In genomic region chr11:74637486-74637885, GRCm38 (mm10) we compare ENCODE assay signal across 8 mouse cellular contexts. TPM values are rescaled to one million over a fixed set of nuclear protein-coding genes. Genes with fewer than 3 reads are reported as not detected.
DNase-seq lines count a peak whose midpoint lies in the region; ATAC-seq and TF ChIP-seq lines count a peak whose summit lies in the region.

No protein-coding gene starts in this region.

- H3K36me3 ChIP-seq in forebrain, embryonic 10.5 days (replicated peaks), result no peaks in the 10 kb centered on the region
- H3K36me3 ChIP-seq in limb, embryonic 11.5 days (ENCODE audit: control insufficient read depth, insufficient read depth, low read length), result no peaks in the 10 kb centered on the region
- no peaks in the 10 kb centered on the region for H3K36me3 ChIP-seq in neural tube, embryonic 14.5 days (ENCODE audit: control insufficient read depth, insufficient read depth, low read length)

- no peak for TF ChIP-seq POLR2A in lung, adult 2 months (IDR thresholded peaks at IDR 0.05; ENCODE audit: borderline replicate concordance, extremely low read depth, low read depth, low read length)

- peak overlapping the region; percentile 94 for H3K4me2 ChIP-seq in limb, embryonic 11.5 days (ENCODE audit: low read depth, severe bottlenecking)
- H3K4me2 ChIP-seq in neural tube, embryonic 14.5 days (ENCODE audit: low read depth, low read length), result peak overlapping the region; percentile 84

- H3K9ac ChIP-seq in limb, embryonic 11.5 days (ENCODE audit: low read length), result peak overlapping the region; percentile 86; the same call in 1 of the 2 replicates
- H3K9ac ChIP-seq in neural tube, embryonic 14.5 days (replicated peaks; ENCODE audit: low read depth, low read length), result peak overlapping the region; percentile 82

- peaks cover 5% of the 10 kb centered on the region for H3K4me1 ChIP-seq in lung, adult 2 months (ENCODE audit: control insufficient read depth, insufficient read depth, low read length)
- H3K4me1 ChIP-seq in forebrain, embryonic 10.5 days, result peaks cover 23% of the 10 kb centered on the region
- peaks cover 6% of the 10 kb centered on the region; the same call in 1 of the 2 replicates for H3K4me1 ChIP-seq in limb, embryonic 11.5 days (ENCODE audit: control insufficient read depth, insufficient read depth, low read length)
- H3K4me1 ChIP-seq in neural tube, embryonic 14.5 days (ENCODE audit: control insufficient read depth, insufficient read depth, low read length), result peaks cover 9% of the 10 kb centered on the region

- no peak for TF ChIP-seq CTCF in lung, adult 2 months (IDR thresholded peaks at IDR 0.05; ENCODE audit: insufficient read depth, low read length)

- no peaks in the 10 kb centered on the region for H3K9me3 ChIP-seq in forebrain, embryonic 10.5 days
- H3K9me3 ChIP-seq in limb, embryonic 11.5 days (ENCODE audit: control insufficient read depth, low read length), result no peaks in the 10 kb centered on the region
- no peaks in the 10 kb centered on the region for H3K9me3 ChIP-seq in neural tube, embryonic 14.5 days (ENCODE audit: control insufficient read depth, low read length)

- H3K27ac ChIP-seq in forebrain, embryonic 10.5 days, result peak overlapping the region; percentile 90; the same call in 1 of the 2 replicates
- H3K27ac ChIP-seq in limb, embryonic 11.5 days (replicated peaks; ENCODE audit: low read depth, low read length), result no peak overlapping the region
- peak overlapping the region; percentile 87 for H3K27ac ChIP-seq in neural tube, embryonic 14.5 days (ENCODE audit: low read depth, low read length)

- H3K4me3 ChIP-seq in lung, adult 2 months (replicated peaks; ENCODE audit: extremely low read depth, low read depth, low read length), result peak overlapping the region; percentile 83
- H3K4me3 ChIP-seq in forebrain, embryonic 10.5 days, result peak overlapping the region; percentile 82
- peak overlapping the region; percentile 76 for H3K4me3 ChIP-seq in limb, embryonic 11.5 days (ENCODE audit: low read depth, low read length)
- peak overlapping the region; percentile 63 for H3K4me3 ChIP-seq in neural tube, embryonic 14.5 days (ENCODE audit: low read depth, low read length)

- WGBS in lung, adult 2 months, result 16% methylated on average over 8 of the region's 8 CpGs
- 22% methylated on average over 8 of the region's 8 CpGs for WGBS in forebrain, embryonic 10.5 days
- WGBS in limb, embryonic 11.5 days, result 23% methylated on average over 8 of the region's 8 CpGs
- 20% methylated on average over 8 of the region's 8 CpGs for WGBS in neural tube, embryonic 14.5 days

- DNase-seq in lung, adult 2 months, result no peak
- no peak for DNase-seq in lung, postnatal 25 days (ENCODE audit: low spot score)
- DNase-seq in forebrain, embryonic 10.5 days (ENCODE audit: extremely low spot score, low spot score), result no peak
- no peak for DNase-seq in limb, embryonic 11.5 days (ENCODE audit: low spot score)
- no peak for DNase-seq in frontal cortex, postnatal 10 days (ENCODE audit: low spot score in 2 of 2)
- DNase-seq in adrenal gland, adult 18-20 months (ENCODE audit: low spot score in 2 of 2), result no peak
- DNase-seq in frontal cortex, postnatal 25 days (ENCODE audit: low spot score in 2 of 2), result no peak

- H3K27me3 ChIP-seq in forebrain, embryonic 10.5 days (ENCODE audit: poor library complexity, severe bottlenecking), result peaks cover 50% of the 10 kb centered on the region
- H3K27me3 ChIP-seq in limb, embryonic 11.5 days (ENCODE audit: control insufficient read depth, insufficient read depth, low read length), result 0 out of 2 replicates have a peak, but pooled peaks cover 11% of the 10 kb centered on the region
- no peaks in the 10 kb centered on the region for H3K27me3 ChIP-seq in neural tube, embryonic 14.5 days (ENCODE audit: control insufficient read depth, insufficient read depth, low read length)

- no peak for ATAC-seq in limb, embryonic 11.5 days (ENCODE audit: insufficient number of reproducible peaks, low FRiP score, low TSS enrichment, low read depth)
- ATAC-seq in neural tube, embryonic 14.5 days (ENCODE audit: low read depth), result peak; percentile 30; the same call in 1 of the 2 replicates

RNA-seq across cellular contexts. Expression of gene Cluh, which starts 11.8 kb away (rescaled TPM):
- polyA plus RNA-seq in lung, adult 2 months (2012; rRNA removed), result 28.9 and 36.2 TPM in 2 replicates
- polyA plus RNA-seq in forebrain, embryonic 10.5 days (2016; fragmentation: Nextera tagmentation; extraction: Ambion mirVana), result 29.0 and 31.2 TPM in 2 replicates
- polyA plus RNA-seq in limb, embryonic 11.5 days (2014; fragmentation: Nextera tagmentation; extraction: Ambion mirVana), result 14.0 and 16.0 TPM in 2 replicates
- polyA plus RNA-seq in neural tube, embryonic 14.5 days (2014; fragmentation: Nextera tagmentation; extraction: Ambion mirVana), result 15.9 and 17.7 TPM in 2 replicates
- 100 to 1,000 TPM; 203 to 205 TPM for total RNA-seq in adrenal gland, adult 18-20 months (2021)

RNA-seq across cellular contexts. Expression of gene Ccdc92b, which starts 18.1 kb away (rescaled TPM):
- 0.51 TPM in 2 replicates for polyA plus RNA-seq in lung, adult 2 months (2012; rRNA removed)
- polyA plus RNA-seq in forebrain, embryonic 10.5 days (2016; fragmentation: Nextera tagmentation; extraction: Ambion mirVana), result 0.41 and 0.72 TPM in 2 replicates
- 0.67 and 0.85 TPM in 2 replicates for polyA plus RNA-seq in limb, embryonic 11.5 days (2014; fragmentation: Nextera tagmentation; extraction: Ambion mirVana)
- polyA plus RNA-seq in neural tube, embryonic 14.5 days (2014; fragmentation: Nextera tagmentation; extraction: Ambion mirVana), result 3.2 and 4.1 TPM in 2 replicates
- total RNA-seq in adrenal gland, adult 18-20 months (2021), result 1 to 10 TPM; 3.0 to 3.7 TPM

RNA-seq across cellular contexts. Expression of gene Rap1gap2, which starts 26.8 kb away (rescaled TPM):
- 7.0 and 8.9 TPM in 2 replicates for polyA plus RNA-seq in lung, adult 2 months (2012; rRNA removed)
- 0.66 and 0.75 TPM in 2 replicates for polyA plus RNA-seq in forebrain, embryonic 10.5 days (2016; fragmentation: Nextera tagmentation; extraction: Ambion mirVana)
- polyA plus RNA-seq in limb, embryonic 11.5 days (2014; fragmentation: Nextera tagmentation; extraction: Ambion mirVana), result 0.35 and 0.60 TPM in 2 replicates
- polyA plus RNA-seq in neural tube, embryonic 14.5 days (2014; fragmentation: Nextera tagmentation; extraction: Ambion mirVana), result 9.9 and 12.7 TPM in 2 replicates
- total RNA-seq in adrenal gland, adult 18-20 months (2021), result 10 to 100 TPM in 1 of 2 experiments, 1 to 10 TPM in 1; 8.2 to 10.9 TPM
